Mouse (Mus musculus) heart, postnatal 0 days (tissue): ENCODE results near the gene Gm48552.

ENCODE experiments used
- CTCF ChIP-seq: IDR thresholded peaks from 2 replicates; pipeline ENCODE4 v1.5.1; 2016; ENCODE audit warnings: antibody characterized with exemption, control low read depth, low read depth
- EP300 ChIP-seq: IDR thresholded peaks from 2 replicates; pipeline ENCODE4 v1.6.1; 2016; ENCODE audit warnings: antibody characterized with exemption, low read depth

DNA sequence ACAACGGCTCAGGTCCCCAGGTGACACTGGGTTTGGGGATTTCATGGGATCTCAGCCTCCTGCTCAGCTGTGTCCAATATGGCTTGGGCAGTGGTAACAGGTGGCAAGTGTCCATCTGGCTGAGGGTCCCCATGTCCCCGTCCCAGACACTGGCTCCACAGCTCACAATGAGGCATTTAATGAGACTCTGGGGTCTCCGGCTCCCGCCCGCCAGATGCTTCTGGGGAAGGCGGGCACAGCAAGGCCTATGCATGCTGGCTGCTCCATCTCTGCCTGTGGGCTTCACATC, 21.7 kb upstream of the Gm48552 start:
- TF ChIP-seq EP300 (no peak), CTCF (no peak)
